Mouse (Mus musculus) ovary, postnatal 36 days (tissue): ENCODE results near the gene Elp4.

Source experiments
- DNase-seq: peaks from one replicate; pipeline ENCODE4 v3.0.0; 2022; ENCODE audit warnings: low spot score, mixed read lengths

The Elp4 gene

GRCm38 (mm10) chr2:105715409-105716115 is 188.8 kb downstream of the Elp4 start:
- DNase-seq = no peak

DNA sequence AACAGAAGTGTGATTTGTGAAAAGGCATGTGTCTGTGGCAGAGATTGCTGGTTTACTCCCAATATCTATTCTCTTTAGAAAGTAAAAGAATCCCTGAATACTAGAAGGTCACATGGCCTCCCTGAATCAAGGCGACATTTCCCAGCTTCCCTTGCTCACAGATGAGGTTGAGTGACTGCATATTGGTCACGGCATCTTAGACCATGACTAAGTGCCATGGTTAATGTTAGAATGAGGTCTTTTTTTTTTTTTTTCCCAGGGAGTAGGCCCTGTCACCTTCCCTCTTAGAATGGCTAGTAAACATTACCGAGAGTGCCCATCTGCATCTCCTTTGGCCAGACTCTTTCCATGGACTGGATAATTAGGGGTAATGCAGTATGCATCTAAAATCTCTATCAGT is 193.9 kb downstream of the Elp4 start:
- no peak for DNase-seq

DNA sequence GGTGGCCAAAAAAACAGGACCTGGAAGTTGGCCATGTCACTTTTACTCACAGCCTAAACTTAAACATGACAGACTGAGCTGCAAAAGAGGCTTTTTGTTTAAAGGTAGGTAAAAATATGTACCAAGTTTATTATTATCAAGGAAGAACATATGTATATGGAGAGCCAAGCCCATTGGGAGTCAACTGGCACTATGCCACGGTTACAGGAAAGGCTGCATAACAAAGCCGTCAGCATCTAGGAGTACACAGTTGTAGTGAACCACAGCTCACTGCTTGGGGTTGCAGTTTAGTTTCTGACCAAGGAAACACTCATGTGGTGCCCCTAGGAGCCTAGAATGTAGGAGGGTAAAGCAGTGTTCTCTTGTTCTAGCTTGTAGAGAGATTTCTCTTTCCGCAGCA is 195.2 kb downstream of the Elp4 start:
- DNase-seq = no peak

DNA sequence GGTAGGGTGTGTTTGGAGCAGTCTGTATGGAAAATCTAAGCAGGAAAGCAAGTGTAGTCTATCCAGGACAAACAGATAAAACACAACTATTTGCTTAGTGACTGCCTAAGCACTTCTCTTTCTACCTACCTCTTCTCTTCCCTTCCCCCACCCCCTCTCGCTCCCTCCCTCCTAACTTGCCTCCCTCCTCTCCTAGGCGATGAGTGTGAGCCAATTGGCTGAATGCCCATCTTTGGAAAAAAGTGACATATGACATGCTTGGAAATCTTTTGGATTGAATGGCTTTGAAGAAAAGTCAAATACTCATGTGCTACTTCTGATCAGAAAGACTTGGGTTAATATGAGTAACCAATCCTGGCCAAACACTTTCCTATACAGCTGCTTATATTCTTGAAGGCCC is 199.0 kb downstream of the Elp4 start:
- DNase-seq = no peak

- DNase-seq = no peak
Measured at GRCm38 (mm10) chr2:105702586-105702985, 201.8 kb downstream of the Elp4 start.

- no peak for DNase-seq
Measured at GRCm38 (mm10) chr2:105701781-105702180, 202.6 kb downstream of the Elp4 start.

DNA sequence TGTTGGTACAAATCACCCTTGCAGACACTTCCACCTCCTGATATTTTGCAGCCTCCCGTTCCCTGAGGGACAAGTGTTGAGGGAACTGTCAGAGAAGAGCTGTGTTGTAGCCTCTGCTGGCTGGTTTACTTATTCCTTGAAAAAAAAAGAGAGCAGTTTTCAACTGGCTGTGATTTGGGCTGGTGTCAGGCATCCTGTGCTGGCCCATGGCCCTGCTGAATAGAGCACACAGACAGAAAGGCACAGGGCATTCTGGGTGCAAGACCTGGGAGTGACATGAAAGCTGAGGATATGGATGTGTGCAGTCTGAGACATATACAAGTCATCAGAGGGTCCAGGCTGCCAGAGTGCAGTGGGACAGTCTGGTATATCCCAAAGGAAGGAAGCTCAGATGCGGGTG is 205.7 kb downstream of the Elp4 start:
- DNase-seq = no peak

DNA sequence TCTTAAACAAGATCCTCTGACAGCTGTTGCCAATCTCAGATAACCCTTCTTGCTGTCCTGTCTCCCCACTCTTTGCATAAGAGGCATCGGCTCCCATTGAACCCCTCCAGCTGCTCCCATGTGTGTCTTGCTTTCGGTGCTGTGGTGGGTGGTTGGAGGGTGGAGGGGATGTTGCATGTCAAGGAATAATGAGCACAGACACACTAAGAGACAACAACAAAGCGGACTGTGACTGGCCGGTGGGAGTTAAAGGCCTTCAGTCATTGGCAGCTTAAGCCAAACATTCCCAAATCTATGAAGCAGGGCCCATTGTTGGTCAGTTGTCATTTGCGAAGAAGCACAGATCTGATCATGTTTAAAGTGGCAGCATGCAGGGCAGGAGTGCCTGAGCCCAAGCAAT is 206.6 kb downstream of the Elp4 start:
- no peak for DNase-seq

GRCm38 (mm10) chr2:105691296-105691695 is 213.1 kb downstream of the Elp4 start:
- no peak for DNase-seq

GRCm38 (mm10) chr2:105689771-105690639 is 214.4 kb downstream of the Elp4 start:
- no peak for DNase-seq

DNA sequence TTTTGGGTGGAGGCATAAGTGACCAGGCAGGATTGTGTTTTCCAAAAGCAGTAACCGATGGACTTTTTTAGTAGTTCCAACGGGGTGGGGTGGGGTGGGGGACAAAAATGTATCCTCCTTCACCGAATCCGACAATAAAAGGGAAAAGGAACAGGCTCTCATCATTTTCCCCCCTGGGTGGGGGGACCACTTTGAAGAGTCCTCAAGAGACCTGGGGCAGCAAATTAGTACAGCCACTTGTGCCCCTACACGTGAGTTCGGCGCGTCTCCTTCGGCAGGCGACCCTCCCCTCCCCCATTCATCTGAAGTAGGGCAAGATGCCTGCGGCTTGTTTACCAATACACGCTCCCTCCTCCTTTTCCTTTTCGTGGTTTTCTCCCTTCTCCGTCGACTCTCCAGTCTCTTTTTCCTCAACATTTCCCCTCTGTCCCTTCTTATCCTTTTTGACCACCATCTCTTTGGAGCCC is 215.0 kb downstream of the Elp4 start:
- DNase-seq = no peak

DNA sequence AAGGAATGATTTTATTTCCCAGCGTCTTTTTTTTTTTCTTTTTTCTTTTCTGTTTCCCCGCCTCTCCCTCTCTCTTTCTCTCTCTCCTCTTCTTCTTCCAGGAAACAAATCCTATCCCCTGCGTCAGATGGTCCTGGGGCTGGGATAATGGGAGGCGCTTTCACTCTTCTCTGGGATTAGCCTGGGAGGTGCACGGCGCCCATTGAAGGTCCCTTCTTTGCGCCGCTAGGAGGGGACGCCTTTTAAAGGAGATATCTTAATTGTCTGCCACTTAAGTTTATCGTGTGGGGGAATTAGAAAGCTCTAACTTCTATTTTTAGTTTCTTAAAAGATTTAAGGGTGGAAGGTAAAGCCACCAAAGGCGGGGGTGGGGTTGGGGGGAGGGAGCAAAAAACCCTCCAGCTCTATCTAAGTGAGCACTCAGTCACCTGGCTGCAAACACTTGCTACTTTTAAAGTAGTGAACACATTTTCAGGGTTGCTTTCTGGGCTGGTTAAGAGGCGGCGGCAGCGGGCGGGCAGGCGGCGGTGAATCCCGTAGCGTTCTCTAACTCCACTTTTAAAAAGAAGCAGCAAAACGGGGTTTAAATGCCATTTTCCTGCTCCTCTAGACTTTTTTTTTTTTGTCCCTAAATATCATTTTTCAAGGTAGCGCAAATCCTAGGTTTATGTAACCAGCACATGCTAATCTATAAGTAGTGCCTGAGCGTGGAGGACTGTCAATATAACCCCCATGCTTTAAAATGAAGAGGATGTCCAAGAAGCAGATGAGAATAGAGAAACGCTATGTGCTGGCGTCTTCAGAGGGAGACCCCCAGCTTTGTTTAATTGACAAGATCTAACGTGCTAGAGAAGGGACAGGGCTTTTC is 215.7 kb downstream of the Elp4 start:
- no peak for DNase-seq

- DNase-seq = no peak
Measured at GRCm38 (mm10) chr2:105688011-105688410, 216.4 kb downstream of the Elp4 start.

DNA sequence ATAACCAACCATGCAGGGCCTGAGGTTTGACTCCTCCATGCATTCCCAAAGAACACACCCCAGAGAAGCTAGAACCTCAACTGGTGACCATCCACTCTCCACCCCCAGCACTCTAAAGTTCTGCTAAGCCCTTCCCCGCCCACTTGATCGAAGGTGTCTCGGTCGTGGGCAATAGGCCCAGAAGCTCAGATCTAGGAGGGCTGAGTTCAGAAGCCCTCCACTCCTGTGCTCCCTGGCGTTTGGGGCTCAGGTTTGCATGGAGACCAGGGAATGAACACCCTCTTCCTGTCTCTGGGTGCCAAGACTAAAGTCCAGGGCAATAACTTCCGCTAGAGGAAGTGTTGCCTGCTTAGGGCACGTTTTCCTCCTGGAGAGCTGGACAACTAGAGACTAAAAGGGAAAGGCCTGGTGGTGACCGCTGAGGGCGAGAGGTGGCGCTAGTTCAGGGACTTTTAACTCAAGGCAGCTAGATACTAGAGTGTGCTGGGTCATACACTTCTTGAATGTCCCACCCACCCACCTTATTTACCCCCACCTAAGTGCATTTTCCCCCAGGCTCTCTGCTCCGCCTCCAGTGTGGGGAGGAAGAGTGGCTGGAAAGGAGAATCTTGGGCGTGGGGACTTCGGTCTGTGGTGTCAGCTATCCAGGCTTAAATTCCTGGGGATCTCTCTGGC is 216.9 kb downstream of the Elp4 start:
- no peak for DNase-seq

DNA sequence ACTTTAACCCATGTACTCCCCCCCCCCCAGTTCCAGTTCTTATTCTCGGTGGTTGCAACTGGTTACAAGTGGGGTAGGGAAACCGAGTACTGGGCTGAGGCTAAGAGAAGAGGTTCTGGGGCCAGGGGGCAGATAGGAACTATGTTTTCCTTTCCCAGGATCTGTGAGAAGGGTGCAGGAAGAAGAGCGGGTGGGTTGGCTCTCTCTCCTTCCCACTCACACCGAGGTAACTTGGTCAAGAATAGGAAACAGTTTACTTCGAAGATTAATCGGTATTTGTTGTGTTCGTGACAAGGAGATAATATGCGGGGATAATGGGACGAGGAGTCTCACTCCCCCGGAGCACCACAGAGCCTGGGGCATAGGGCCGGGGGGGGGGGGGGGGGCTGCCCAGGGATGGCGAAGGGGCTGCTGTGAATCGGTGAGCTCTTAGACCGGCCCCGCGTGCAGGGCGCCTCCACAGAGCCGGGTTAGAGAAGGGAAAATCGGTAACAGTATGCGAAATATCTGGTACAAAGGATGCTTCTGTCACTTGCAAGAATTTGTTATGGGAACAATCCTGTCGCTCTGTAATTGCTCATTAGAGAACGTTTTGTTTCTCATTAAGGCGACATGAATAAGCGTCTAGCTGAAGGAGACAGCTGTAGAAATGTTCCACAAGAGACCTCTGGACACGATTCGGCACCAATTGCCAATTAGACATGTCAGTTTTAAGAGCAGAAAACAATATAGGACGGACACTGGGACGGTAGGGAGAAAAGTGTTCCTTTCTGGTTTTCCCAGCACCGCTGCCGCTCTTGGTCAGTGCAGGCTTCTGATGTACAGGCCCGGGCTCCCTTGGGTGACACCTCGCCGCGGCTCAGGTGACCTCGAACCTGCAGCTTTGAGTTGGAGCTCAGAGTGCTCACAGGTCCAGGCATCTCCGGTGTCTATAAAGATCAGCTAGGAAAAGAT is 217.7 kb downstream of the Elp4 start:
- DNase-seq = no peak

DNA sequence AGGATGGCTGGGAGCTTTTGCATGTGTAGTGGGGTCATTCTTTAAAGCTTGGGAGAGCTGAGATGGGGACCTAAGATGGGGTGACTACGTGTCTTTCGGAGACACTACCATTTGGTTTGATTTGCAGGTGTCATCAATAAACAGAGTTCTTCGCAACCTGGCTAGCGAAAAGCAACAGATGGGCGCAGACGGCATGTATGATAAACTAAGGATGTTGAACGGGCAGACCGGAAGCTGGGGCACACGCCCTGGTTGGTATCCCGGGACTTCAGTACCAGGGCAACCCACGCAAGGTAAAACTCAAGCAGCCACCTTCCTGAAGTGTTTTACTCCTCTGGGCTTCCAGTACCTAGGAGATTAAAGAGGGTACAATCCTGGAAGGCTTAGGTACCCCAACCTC is 218.7 kb downstream of the Elp4 start:
- DNase-seq = no peak

DNA sequence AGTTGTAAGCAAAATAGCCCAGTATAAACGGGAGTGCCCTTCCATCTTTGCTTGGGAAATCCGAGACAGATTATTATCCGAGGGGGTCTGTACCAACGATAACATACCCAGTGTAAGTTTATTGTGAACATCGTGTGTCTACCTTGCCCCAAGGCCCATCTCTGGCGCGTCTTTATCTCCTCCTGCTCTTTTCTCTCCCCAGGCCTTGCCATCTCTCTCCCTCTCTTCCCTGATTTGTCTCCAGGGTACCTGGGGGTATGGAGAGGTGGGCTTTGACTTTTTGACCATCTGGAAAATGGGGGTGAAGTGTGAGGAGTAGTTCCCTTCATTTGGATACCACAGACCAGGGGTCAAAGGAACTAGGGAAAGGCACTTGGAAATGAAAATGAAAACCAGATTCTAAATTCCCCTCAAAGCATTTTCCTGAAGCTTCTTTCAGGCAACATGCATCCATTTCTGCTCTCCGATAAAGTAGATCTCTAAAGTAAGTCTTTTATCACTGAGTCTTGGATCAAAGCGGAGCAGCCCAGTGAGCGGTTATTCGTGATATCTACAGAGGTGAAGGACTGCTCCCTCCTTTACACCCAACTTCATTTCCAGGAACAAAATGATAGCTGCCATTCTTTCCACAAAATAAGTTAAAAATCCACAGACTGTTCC is 219.2 kb downstream of the Elp4 start:
- DNase-seq = no peak

GRCm38 (mm10) chr2:105683771-105684410 is 220.5 kb downstream of the Elp4 start:
- DNase-seq = no peak

- no peak for DNase-seq
Measured at GRCm38 (mm10) chr2:105682634-105683351, 221.6 kb downstream of the Elp4 start.
